Mouse (Mus musculus): ENCODE data around the gene Gpr142. TPM values are rescaled to one million over a fixed set of nuclear protein-coding genes. Genes with fewer than 3 reads are reported as not detected.
A peak's percentile ranks its signal among the peaks of the same experiment; 100 is the strongest.

The Gpr142 gene
- polyA plus RNA-seq, 1 experiment from 2014 or later: 0.27 TPM

DNA sequence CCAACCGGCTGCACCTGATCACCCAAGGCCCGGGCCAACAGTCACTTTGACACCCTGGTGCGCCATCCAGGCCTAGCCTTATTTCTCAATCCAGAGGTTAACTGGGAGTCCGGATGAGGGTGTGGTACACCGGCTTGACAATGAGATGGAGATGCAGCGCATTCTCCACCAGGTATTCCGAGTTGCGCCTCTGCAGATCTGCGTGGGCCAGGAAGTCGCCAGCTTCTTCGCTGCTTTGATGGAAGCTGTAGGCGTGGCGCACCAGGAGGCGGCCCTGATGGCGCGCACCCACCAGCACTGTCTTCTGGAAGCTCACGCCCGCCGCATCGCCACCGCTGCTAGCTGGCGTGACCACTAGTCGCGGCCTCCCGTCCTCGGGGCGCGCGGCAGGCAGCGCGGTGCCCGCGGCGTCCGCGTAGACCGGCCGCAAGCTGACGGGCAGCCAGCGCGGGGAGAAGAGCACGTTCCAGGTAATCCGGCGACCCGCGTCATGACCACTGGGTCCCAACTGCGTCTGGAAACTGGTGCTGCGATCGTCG, 7.3 kb upstream of the Gpr142 start:
- Histone ChIP-seq H3K4me1 (peaks cover 98% of the 10 kb centered on the region), H3K36me3 (peaks cover 9% of the 10 kb centered on the region), H3K9me3 (replicated peaks) (no peaks in the 10 kb centered on the region), H3K27me3 (ENCODE audit: low read depth, poor library complexity, severe bottlenecking) (peaks cover 80% of the 10 kb centered on the region), H3K4me3 (peak overlapping the region; percentile 65), H3K27ac (replicated peaks) (peak overlapping the region; percentile 78)
- DNase-seq (ENCODE audit: low spot score): no peak
- 5% methylated on average over 50 of the region's 50 CpGs for WGBS

DNA sequence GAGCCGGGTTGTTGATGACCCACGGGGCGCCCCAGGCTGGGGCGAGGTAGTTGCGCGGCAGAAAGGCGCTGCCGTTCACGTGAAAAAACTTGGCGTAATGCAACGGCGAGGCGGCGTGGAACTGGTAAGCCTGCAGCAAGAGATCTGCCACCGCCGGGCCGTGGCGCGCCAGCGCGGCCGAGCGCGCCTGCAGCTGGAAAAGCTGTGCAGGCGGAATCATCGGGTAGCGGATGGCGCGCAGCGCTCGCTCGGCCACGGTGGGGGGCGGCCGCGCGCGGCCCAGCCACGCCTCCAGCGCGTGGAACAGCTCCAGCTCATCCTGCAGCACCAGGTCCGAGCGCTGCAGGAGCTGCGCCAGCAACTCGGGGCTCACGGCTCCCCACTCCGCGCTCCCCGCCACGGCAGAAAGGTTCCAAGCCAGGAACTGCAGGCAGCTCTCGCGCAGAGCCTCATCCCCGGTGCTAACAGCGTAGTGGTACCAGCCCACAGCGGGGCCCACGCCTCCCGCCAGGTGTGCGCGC, 6.8 kb upstream of the Gpr142 start:
- Histone ChIP-seq H3K4me3 (peak overlapping the region; percentile 65), H3K9me3 (replicated peaks) (no peaks in the 10 kb centered on the region), H3K27me3 (ENCODE audit: low read depth, poor library complexity, severe bottlenecking) (peaks cover 75% of the 10 kb centered on the region), H3K27ac (replicated peaks) (peak overlapping the region; percentile 78), H3K4me1 (peaks cover 98% of the 10 kb centered on the region), H3K36me3 (peaks cover 9% of the 10 kb centered on the region)
- under 1% methylated on average over 59 of the region's 59 CpGs for WGBS
- DNase-seq (ENCODE audit: low spot score): peak; percentile 62

DNA sequence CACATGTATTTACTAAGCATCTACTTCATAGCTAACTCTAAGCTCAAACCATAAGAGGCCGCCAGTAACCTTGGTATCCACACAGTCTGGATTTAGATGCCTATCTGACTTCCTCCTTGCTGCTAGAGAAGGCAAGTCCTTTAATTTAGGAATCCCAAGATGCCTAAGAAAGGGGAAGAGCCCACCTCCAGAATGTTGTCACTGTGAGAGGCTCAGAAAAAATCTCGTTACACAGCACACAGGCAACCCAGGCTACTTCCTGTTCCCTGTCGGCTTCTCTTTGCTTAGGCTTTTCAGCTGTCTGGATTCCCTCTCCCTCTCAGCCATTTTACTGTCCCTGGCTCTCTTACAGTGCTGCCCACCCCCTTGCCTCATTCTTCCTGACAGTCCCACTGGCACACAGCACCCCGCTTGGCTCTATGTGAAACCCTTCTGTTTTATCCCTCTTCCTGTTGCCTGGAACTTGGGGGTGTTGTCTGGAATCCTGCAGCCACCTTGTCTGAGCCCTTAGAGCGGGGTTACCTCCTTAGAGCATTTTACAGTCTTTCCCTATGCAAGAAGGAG, 5.7 kb upstream of the Gpr142 start:
- Histone ChIP-seq H3K9me3 (replicated peaks) (no peaks in the 10 kb centered on the region), H3K4me1 (peaks cover 95% of the 10 kb centered on the region), H3K36me3 (peaks cover 9% of the 10 kb centered on the region), H3K27ac (replicated peaks) (peak overlapping the region; percentile 97), H3K27me3 (ENCODE audit: low read depth, poor library complexity, severe bottlenecking) (peaks cover 64% of the 10 kb centered on the region), H3K4me3 (peak overlapping the region; percentile 65)
- 48% methylated on average over 5 of the region's 5 CpGs for whole genome bisulfite sequencing
- DNase-seq (ENCODE audit: low spot score): no peak

DNA sequence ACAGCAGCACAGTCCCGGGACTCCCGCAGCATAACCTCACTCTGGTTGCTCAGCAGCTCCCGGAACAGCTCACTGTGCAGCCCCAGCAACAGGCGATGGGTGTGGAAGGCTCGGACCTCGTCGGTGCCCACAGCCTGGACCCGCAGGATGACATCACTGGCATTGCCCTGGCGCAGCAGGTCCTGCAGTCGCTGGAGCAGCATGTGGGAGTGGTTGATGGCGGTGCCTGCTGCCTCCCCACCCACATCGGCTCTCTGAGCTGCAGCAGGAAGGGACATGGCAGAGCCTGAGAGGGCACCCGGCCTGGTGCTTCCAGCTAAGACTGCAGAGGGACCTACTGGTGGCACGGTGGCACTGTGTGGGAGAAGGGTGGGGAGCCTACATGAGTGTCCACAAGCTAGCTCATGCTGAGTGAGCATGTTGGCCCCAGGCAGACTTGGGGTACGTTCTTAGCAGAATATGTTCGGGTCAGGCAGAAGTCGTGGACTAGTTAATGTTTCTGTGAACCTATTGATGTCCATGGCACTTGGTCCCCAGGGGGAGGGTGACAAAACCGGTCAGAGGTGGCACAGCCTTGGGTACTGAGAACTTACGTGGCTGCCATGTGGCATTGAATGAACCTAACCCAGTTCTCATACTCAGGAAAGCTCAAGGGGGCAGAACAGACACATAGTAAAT, 4.7 kb upstream of the Gpr142 start:
- Histone ChIP-seq H3K4me1 (peaks cover 85% of the 10 kb centered on the region), H3K9me3 (replicated peaks) (no peaks in the 10 kb centered on the region), H3K27me3 (ENCODE audit: low read depth, poor library complexity, severe bottlenecking) (peaks cover 54% of the 10 kb centered on the region), H3K4me3 (peak overlapping the region; percentile 65), H3K27ac (replicated peaks) (peak overlapping the region; percentile 97), H3K36me3 (peaks cover 9% of the 10 kb centered on the region)
- peak; percentile 21 for DNase-seq (ENCODE audit: low spot score)
- WGBS: 67% methylated on average over 19 of the region's 19 CpGs

DNA sequence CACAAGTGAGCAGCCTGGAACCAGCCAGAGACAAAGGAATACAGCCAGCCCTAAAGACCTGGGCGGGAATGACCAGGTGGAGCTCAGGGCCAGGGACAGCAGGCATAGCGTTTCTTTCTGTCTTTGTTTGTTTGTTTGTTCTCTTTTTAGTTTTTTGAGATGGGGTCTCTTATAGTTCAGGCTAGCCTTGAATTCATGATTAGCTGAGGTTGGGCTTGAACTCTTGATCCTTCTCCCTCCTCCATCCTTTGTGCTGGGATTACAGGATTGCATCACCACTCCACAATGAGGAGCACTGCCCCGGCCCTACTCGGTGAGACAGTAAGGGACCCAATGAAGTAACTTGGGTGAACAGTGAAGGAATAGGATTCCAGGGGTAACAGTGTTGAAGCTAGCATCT, 4.0 kb upstream of the Gpr142 start:
- Histone ChIP-seq H3K4me1 (peaks cover 78% of the 10 kb centered on the region), H3K36me3 (peaks cover 9% of the 10 kb centered on the region), H3K27me3 (ENCODE audit: low read depth, poor library complexity, severe bottlenecking) (peaks cover 47% of the 10 kb centered on the region), H3K4me3 (peak overlapping the region; percentile 65), H3K9me3 (replicated peaks) (no peaks in the 10 kb centered on the region), H3K27ac (replicated peaks) (peak overlapping the region; percentile 97)
- 21% methylated on average over 4 of the region's 4 CpGs for WGBS
- DNase-seq (ENCODE audit: low spot score): no peak

DNA sequence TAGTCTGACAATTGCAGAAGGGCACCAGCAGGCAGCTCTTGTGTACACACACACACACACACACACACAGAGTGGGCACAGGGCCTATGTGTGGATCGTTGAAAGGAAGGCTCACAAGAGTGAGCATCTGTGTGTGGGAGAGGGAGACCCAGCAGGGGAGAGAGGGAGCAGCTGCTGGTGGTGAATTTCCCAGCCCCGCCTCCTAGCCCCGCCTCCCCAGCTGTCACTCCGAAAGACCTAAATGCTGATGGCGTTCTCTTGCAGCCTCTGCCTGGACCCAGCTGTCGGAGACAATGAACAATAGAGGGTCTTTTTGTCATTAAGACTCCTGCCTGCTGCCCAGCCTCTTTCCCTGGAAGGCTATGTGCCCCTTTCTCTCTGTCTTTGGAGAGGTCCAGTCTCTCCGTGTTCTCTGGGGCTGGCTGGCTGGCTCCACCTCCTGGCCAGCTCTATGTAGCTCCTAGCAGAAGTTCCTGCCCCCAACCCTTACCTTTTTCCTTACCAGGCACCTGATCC, 3.4 kb upstream of the Gpr142 start:
- peaks cover 41% of the 10 kb centered on the region for H3K27me3 ChIP-seq (ENCODE audit: low read depth, poor library complexity, severe bottlenecking)
- H3K4me3 ChIP-seq: peak overlapping the region; percentile 65
- H3K36me3 ChIP-seq: peaks cover 7% of the 10 kb centered on the region
- peak overlapping the region; percentile 97 for H3K27ac ChIP-seq (replicated peaks)
- no peaks in the 10 kb centered on the region for H3K9me3 ChIP-seq (replicated peaks)
- H3K4me1 ChIP-seq: peaks cover 73% of the 10 kb centered on the region
- peak; percentile 92 for DNase-seq (ENCODE audit: low spot score)
- 1% methylated on average over 7 of the region's 7 CpGs for WGBS

DNA sequence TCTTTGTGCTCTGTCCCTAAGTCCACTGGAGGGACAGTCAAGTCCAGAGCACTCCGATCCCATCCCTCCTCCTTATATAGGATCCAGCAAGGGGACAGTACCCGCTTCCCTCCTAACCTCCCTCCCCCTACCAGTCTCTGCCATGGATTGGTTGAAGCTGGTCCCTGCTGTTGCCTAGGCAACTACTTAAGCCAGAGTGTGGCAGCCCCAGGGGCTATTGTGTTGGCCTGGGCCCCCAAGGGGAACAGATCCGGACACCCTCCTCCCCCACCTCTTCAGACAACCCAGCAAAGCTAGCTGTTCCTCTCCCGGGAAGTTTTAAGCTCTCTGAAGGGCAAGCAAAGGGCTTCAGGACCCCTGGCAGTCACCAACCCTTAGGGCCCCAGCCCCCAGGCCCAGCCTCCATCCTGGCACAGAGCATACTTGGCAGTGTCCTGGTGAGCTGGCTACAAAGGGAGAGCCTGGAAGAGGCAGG, 2.8 kb upstream of the Gpr142 start, which contains the start of gene Btbd17:
Gene Btbd17, minus strand, starts transcription at position 98 of the 475 bp plus-strand sequence.
- Histone ChIP-seq H3K27me3 (ENCODE audit: low read depth, poor library complexity, severe bottlenecking) (peaks cover 35% of the 10 kb centered on the region), H3K4me3 (peak within 1 kb of the TSS; percentile 65), H3K9me3 (replicated peaks) (no peaks in the 10 kb centered on the region), H3K27ac (replicated peaks) (peak within 1 kb of the TSS; percentile 97), H3K4me1 (peaks cover 72% of the 10 kb centered on the region), H3K36me3 (peaks cover 6% of the 10 kb centered on the region)
- WGBS: under 1% methylated on average over 4 of the region's 4 CpGs
- peak; percentile 92 for DNase-seq (ENCODE audit: low spot score)

DNA sequence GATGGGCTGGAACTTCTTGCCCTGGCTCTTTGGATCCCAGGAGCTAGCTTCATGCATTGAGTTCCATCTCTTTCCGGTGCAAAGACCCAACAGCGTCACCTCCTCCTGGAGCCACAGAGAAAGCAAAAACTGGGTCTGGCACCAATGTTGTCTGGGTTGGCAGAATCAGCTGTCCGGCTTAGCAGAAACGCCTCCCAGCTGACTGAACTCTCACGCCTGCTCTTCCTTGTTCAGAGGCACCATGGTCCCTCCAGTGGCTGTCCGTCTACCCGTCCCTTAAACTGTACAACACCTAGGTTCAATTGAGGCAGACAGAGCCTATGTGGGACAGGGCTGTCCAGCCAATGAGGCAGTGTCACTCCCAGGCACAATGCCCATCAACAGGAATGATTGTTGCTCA, 1.5 kb upstream of the Gpr142 start:
- peak overlapping the region; percentile 97 for H3K27ac ChIP-seq (replicated peaks)

DNA sequence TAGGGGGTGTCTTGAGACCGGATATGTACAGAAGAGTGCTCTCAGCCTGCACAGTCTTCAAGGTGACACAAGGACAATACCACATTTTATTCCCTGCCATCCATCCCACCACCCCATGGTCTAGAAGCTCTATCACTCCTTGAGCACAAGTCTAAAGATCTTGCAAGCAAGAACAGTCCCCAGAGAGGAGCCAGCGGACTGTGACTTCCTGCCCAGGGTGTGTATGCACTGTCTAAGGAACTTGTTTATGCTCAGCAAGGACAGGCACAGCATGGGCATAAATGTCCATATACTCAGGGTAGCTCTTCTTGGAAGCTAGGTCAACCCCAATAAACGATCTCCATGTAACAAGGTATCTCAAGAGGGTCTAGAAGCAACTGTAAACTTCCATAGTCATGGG, 743 bp upstream of the Gpr142 start:
- no peaks in the 10 kb centered on the region for H3K36me3 ChIP-seq

More for the DNA sequence above, 1.5 kb upstream of the Gpr142 start:
- Histone ChIP-seq H3K27me3 (ENCODE audit: low read depth, poor library complexity, severe bottlenecking) (peaks cover 22% of the 10 kb centered on the region), H3K36me3 (no peaks in the 10 kb centered on the region), H3K9me3 (replicated peaks) (no peaks in the 10 kb centered on the region), H3K4me3 (no peak overlapping the region), H3K4me1 (peaks cover 61% of the 10 kb centered on the region)
- 93% methylated on average over 7 of the region's 7 CpGs for WGBS
- DNase-seq (ENCODE audit: low spot score): no peak

DNA sequence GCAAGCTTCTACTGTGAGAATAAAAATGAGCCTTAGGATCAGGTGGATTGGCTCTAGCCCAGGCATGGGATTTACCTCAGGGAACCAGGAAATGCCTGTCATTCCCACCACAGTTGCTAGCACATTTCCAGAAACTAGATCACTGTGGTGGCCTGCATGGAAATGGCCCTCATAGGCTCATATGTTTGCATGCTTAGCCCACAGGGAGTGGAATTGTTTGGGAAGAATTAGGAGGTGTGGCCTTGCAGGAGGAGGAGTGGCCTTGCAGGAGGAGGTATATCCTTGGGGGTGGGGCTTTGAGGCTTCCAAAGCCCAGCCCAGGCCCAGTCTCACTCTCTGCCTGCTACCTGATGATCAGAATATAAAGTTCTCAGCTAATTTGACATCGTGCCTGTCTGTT, 3.2 kb downstream of the Gpr142 start:
- 91% methylated on average over 1 of the region's 1 CpGs for WGBS
- Histone ChIP-seq H3K4me3 (no peak overlapping the region), H3K9me3 (replicated peaks) (no peaks in the 10 kb centered on the region), H3K27ac (replicated peaks) (no peak overlapping the region), H3K27me3 (ENCODE audit: low read depth, poor library complexity, severe bottlenecking) (no peaks in the 10 kb centered on the region; the same call in 1 of the 2 replicates), H3K36me3 (no peaks in the 10 kb centered on the region), H3K4me1 (peaks cover 54% of the 10 kb centered on the region)
- no peak for DNase-seq (ENCODE audit: low spot score)

More for the DNA sequence above, 743 bp upstream of the Gpr142 start:
- H3K4me1 ChIP-seq: peaks cover 61% of the 10 kb centered on the region
- H3K27ac ChIP-seq (replicated peaks): peak overlapping the region; percentile 97; the same call in 1 of the 2 replicates
- DNase-seq (ENCODE audit: low spot score): no peak
- H3K9me3 ChIP-seq (replicated peaks): no peaks in the 10 kb centered on the region
- H3K4me3 ChIP-seq: no peak overlapping the region
- peaks cover 14% of the 10 kb centered on the region for H3K27me3 ChIP-seq (ENCODE audit: low read depth, poor library complexity, severe bottlenecking)
- WGBS: 93% methylated on average over 3 of the region's 3 CpGs

DNA sequence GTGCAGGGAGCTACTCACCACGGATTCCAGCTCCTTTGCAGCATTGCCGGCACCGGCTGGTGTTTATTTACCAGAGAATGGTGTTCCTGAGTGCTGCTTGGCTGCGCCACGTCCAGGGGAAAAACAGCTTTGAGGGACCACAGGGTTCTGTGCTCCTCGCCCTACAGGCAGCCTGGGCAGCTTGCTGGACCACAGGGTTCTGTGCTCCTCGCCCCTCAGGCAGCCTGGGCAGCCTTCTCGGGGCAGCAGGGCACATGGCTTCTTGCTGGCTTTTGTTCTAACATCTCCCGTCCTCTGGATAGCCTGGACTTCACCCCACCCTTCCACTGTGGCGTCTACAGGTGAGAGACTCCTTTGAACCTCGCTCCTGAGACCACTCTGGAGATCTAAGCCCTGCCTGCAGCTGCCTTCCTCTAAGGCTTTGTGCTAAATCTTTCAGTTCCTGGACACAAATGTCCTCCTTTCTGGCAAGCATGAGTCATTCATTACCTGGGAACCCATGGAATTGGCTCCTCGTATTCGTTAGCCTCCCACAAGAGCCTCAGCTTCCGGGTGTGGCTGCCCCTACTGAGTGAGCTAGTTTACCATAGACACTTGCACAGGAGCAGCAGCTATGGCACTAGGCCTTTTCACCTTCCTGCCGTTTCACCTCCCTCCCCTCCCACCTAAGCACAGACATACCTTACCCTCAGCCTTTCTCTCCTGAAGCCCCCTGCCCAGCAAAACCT, 4.0 kb downstream of the Gpr142 start:
- peak overlapping the region; percentile 77 for H3K27ac ChIP-seq (replicated peaks)

DNA sequence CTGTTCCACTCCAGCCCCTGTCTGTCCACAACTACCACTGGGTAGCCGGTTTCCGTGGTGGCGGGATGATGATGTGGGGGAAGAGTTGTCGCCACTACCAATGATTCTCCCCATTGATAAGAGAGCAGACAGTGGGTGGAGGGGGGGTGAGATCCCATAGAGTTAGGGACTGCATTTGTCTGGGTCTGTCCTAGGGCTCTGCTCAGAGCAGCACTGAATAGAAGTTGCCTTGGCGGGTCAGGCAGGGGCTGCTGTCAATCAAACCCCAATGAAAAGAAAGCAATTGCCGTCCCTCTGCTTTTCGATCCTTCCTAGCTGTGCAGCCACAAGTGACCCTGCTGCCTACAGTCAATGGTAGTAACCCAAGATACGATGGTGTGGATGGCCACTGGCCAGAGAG, 5.3 kb downstream of the Gpr142 start:
- 25% methylated on average over 8 of the region's 8 CpGs for WGBS
- H3K36me3 ChIP-seq: no peaks in the 10 kb centered on the region
- H3K27me3 ChIP-seq (ENCODE audit: low read depth, poor library complexity, severe bottlenecking): no peaks in the 10 kb centered on the region; the same call in 1 of the 2 replicates
- H3K4me3 ChIP-seq: 0 out of 2 replicates have a peak overlapping the region, but pooled peaks have one; percentile 2
- H3K4me1 ChIP-seq: peaks cover 65% of the 10 kb centered on the region
- peak overlapping the region; percentile 77 for H3K27ac ChIP-seq (replicated peaks)
- DNase-seq (ENCODE audit: low spot score): no peak
- H3K9me3 ChIP-seq (replicated peaks): no peaks in the 10 kb centered on the region

More for the DNA sequence above, 4.0 kb downstream of the Gpr142 start:
- no peak overlapping the region for H3K4me3 ChIP-seq
- H3K4me1 ChIP-seq: peaks cover 56% of the 10 kb centered on the region
- WGBS: 66% methylated on average over 15 of the region's 15 CpGs
- no peak for DNase-seq (ENCODE audit: low spot score)
- H3K36me3 ChIP-seq: no peaks in the 10 kb centered on the region
- no peaks in the 10 kb centered on the region; the same call in 1 of the 2 replicates for H3K27me3 ChIP-seq (ENCODE audit: low read depth, poor library complexity, severe bottlenecking)
- no peaks in the 10 kb centered on the region for H3K9me3 ChIP-seq (replicated peaks)
